Mouse (Mus musculus) limb, embryonic 14.5 days (tissue): ENCODE results near the gene Gnas. TPM values are rescaled to one million over a fixed set of nuclear protein-coding genes. Genes with fewer than 3 reads are reported as not detected.

Source experiments
- ATAC-seq: fragments of 200-750 bp; cut with Nextera tagmentation; 2 replicates; pipeline ENCODE4 v1.8.0; 2017; ENCODE audit warnings: low read depth, moderate number of reproducible peaks, moderate TSS enrichment; ENCODE audit not compliant: low FRiP score
- DNase-seq: peaks from one replicate; pipeline ENCODE4 v3.0.0-alpha.2; 2015; ENCODE audit warnings: low spot score
- H3K27ac ChIP-seq: fragments of 300-500 bp; sonication (generic); replicated peaks from 2 replicates; pipeline ENCODE4 v1.5.1; 2014; ENCODE audit warnings: low read depth, mild to moderate bottlenecking, low read length, moderate library complexity, mixed read lengths
- H3K27me3 ChIP-seq: fragments of 300-500 bp; sonication (generic); 2 replicates; pipeline ENCODE4 v1.6.1; 2014; ENCODE audit warnings: low read length, mixed read lengths; ENCODE audit not compliant: control insufficient read depth, insufficient read depth
- H3K36me3 ChIP-seq: fragments of 300-500 bp; sonication (generic); 2 replicates; pipeline ENCODE4 v1.6.1; 2014; ENCODE audit warnings: mild to moderate bottlenecking, low read length, moderate library complexity, mixed read lengths; ENCODE audit not compliant: control insufficient read depth, insufficient read depth
- H3K4me1 ChIP-seq: fragments of 300-500 bp; sonication (generic); 2 replicates; pipeline ENCODE4 v1.6.1; 2014; ENCODE audit warnings: antibody characterized with exemption, low read length, mixed read lengths; ENCODE audit not compliant: control insufficient read depth, insufficient read depth
- H3K4me2 ChIP-seq: fragments of 300-500 bp; sonication (generic); replicated peaks from 2 replicates; pipeline ENCODE4 v1.6.1; 2014; ENCODE audit warnings: low read depth, mild to moderate bottlenecking, low read length, moderate library complexity; ENCODE audit not compliant: severe bottlenecking
- H3K4me3 ChIP-seq: fragments of 300-500 bp; sonication (generic); replicated peaks from 2 replicates; pipeline ENCODE4 v1.5.1; 2014; ENCODE audit warnings: low read length
- H3K9ac ChIP-seq: fragments of 300-500 bp; sonication (generic); 2 replicates; pipeline ENCODE4 v1.6.1; 2014; ENCODE audit warnings: mild to moderate bottlenecking, low read depth, low read length, moderate library complexity; ENCODE audit not compliant: severe bottlenecking
- H3K9me3 ChIP-seq: fragments of 300-500 bp; sonication (generic); 2 replicates; pipeline ENCODE4 v1.6.1; 2016; ENCODE audit warnings: low read length; ENCODE audit not compliant: control insufficient read depth
- POLR2A ChIP-seq: fragments of 200-500 bp; IDR thresholded peaks from 2 replicates; pipeline ENCODE4 v1.8.0; 2012; ENCODE audit warnings: inconsistent platforms, mild to moderate bottlenecking, moderate library complexity, borderline replicate concordance; ENCODE audit not compliant: insufficient read depth, insufficient read length; ENCODE audit errors: extremely low read depth
- WGBS: fragments of 180-500 bp; shearing (Covaris S2); extraction: QIAGEN DNeasy Blood & Tissue Kit; methylation state at CpG from one replicate; pipeline ENCODE4 v1.1.7; 2014; 5-methylcytosine and 5-hydroxymethylcytosine counted together
- microRNA counts: library from miRNA; unstranded; fragments of <30 nt; microRNA quantifications from one replicate; lab custom pipeline; 2016
- microRNA-seq: library from miRNA; unstranded; fragments of <30 nt; microRNA quantifications from one replicate; pipeline ENCODE4, GENCODE M21; 2016
- polyA plus RNA-seq, 2 experiments: library from polyadenylated mRNA; depleted of rRNA in 1 of 2; stranded (reverse) in 1 of 2; unstranded in 1 of 2; fragments of >200 nt; fragmentation: Nextera tagmentation in 1 of 2; extraction: Ambion mirVana in 1 of 2; gene quantifications; 2 replicates each; pipeline versions ENCODE4 v1.2.1 to v1.2.3; 2012 to 2014

Gene Gnas
- polyA plus RNA-seq, 2 experiments = 2,381 to 2,875 TPM

- DNase-seq (no peak), ATAC-seq (no peak)
- 74% methylated on average over 5 of the region's 5 CpGs for WGBS
- H3K36me3 ChIP-seq = no peaks in the 10 kb centered on the region
- no peaks in the 10 kb centered on the region for H3K4me1 ChIP-seq
- H3K9ac ChIP-seq = no peak overlapping the region
- H3K27ac ChIP-seq = no peak overlapping the region
- H3K4me3 ChIP-seq = no peak overlapping the region
- no peak overlapping the region for H3K4me2 ChIP-seq
- no peaks in the 10 kb centered on the region for H3K27me3 ChIP-seq
- 0 out of 2 replicates have a peak, but pooled peaks cover 3% of the 10 kb centered on the region for H3K9me3 ChIP-seq
- no peak for TF ChIP-seq POLR2A
These were observed 109.3 kb downstream of the Gnas start for GRCm38 (mm10) chr2:174393383-174393782.

MicroRNAs within 50 kb of the gene (microRNA counts, 519-probe panel; counts per million panel counts)
- microRNA mmu-miR-296-3p (lab: Ali Mortazavi, UCI) (not detected), microRNA mmu-miR-296-5p (lab: Ali Mortazavi, UCI) (3,567 counts per million, percentile 72 among the panel's probes with 10 or more counts), microRNA mmu-miR-298 (lab: Ali Mortazavi, UCI) (not detected)

Small RNA genes within 50 kb of the gene (microRNA-seq; reads per million reads assigned to microRNA genes)
- gene Gm27591 (not detected), gene Mir296 (4,258 reads per million, percentile 87 among the genes with 10 or more reads in this experiment), gene Mir298 (2,878 reads per million, percentile 83 among the genes with 10 or more reads in this experiment)

Other genes starting within 250 kb of the Gnas start
- gene Stx16, start 208.0 kb upstream of the Gnas start, polyA plus RNA-seq (2012; rRNA removed) = 67.7 and 67.8 TPM in 2 replicates
- 10.9 and 11.3 TPM in 2 replicates for gene Stx16, start 208.0 kb upstream of the Gnas start, polyA plus RNA-seq (2014; fragmentation: Nextera tagmentation; extraction: Ambion mirVana)
- 136 and 177 TPM in 2 replicates for gene Npepl1, start 174.0 kb upstream of the Gnas start, polyA plus RNA-seq (2012; rRNA removed)
- gene Npepl1, start 174.0 kb upstream of the Gnas start, polyA plus RNA-seq (2014; fragmentation: Nextera tagmentation; extraction: Ambion mirVana) = 72.4 and 76.9 TPM in 2 replicates
- 0.65 and 0.73 TPM in 2 replicates for gene Gm20721, start 62.4 kb downstream of the Gnas start, polyA plus RNA-seq (2012; rRNA removed)
- gene Gm20721, start 62.4 kb downstream of the Gnas start, polyA plus RNA-seq (2014; fragmentation: Nextera tagmentation; extraction: Ambion mirVana) = 11.7 and 13.4 TPM in 2 replicates
- 118 and 132 TPM in 2 replicates for gene Nelfcd, start 131.5 kb downstream of the Gnas start, polyA plus RNA-seq (2012; rRNA removed)
- gene Nelfcd, start 131.5 kb downstream of the Gnas start, polyA plus RNA-seq (2014; fragmentation: Nextera tagmentation; extraction: Ambion mirVana) = 109 and 119 TPM in 2 replicates
- 201 and 206 TPM in 2 replicates for gene Ctsz, start 154.7 kb downstream of the Gnas start, polyA plus RNA-seq (2012; rRNA removed)
- 218 and 221 TPM in 2 replicates for gene Ctsz, start 154.7 kb downstream of the Gnas start, polyA plus RNA-seq (2014; fragmentation: Nextera tagmentation; extraction: Ambion mirVana)
- gene Tubb1, start 166.4 kb downstream of the Gnas start, polyA plus RNA-seq (2012; rRNA removed) = 1.3 and 2.7 TPM in 2 replicates
- 1.5 and 1.8 TPM in 2 replicates for gene Tubb1, start 166.4 kb downstream of the Gnas start, polyA plus RNA-seq (2014; fragmentation: Nextera tagmentation; extraction: Ambion mirVana)
- gene Atp5e, start 179.8 kb downstream of the Gnas start, polyA plus RNA-seq (2012; rRNA removed) = 296 and 431 TPM in 2 replicates
- gene Atp5e, start 179.8 kb downstream of the Gnas start, polyA plus RNA-seq (2014; fragmentation: Nextera tagmentation; extraction: Ambion mirVana) = 878 and 889 TPM in 2 replicates
- gene Prelid3b, start 188.8 kb downstream of the Gnas start, polyA plus RNA-seq (2012; rRNA removed) = 74.0 and 89.5 TPM in 2 replicates
- gene Prelid3b, start 188.8 kb downstream of the Gnas start, polyA plus RNA-seq (2014; fragmentation: Nextera tagmentation; extraction: Ambion mirVana) = 108 and 112 TPM in 2 replicates